Mouse (Mus musculus) ES-E14 (cell line): ENCODE results near the gene Rtl3. TPM values are rescaled to one million over a fixed set of nuclear protein-coding genes. Genes with fewer than 3 reads are reported as not detected.

Experiments
- DNase-seq: peaks from one replicate; pipeline ENCODE4 v3.0.0-alpha.2; 2013; ENCODE audit warnings: low read depth, low spot score
- H3K27ac ChIP-seq: 2 replicates; pipeline ENCODE4 v1.5.1; 2012; ENCODE audit warnings: low read depth, mild to moderate bottlenecking, low read length, moderate library complexity, mixed read lengths; ENCODE audit not compliant: poor library complexity, insufficient read depth, severe bottlenecking
- H3K36me3 ChIP-seq: 2 replicates; pipeline ENCODE4 v1.6.1; 2012; ENCODE audit warnings: mild to moderate bottlenecking, low read length, moderate library complexity, mixed read lengths; ENCODE audit not compliant: control insufficient read depth, poor library complexity, insufficient read depth, severe bottlenecking
- H3K4me1 ChIP-seq, 2 experiments: fragments of 150-350 bp in 1 of 2; sonication (generic) in 1 of 2; 2 replicates each; pipeline ENCODE4 v1.6.1; 2012; ENCODE audit warnings: low read length in 2 of 2, mild to moderate bottlenecking in 1 of 2, mixed read lengths in 1 of 2; ENCODE audit not compliant: control insufficient read depth in 2 of 2, insufficient read depth in 2 of 2, poor library complexity in 1 of 2
- H3K4me3 ChIP-seq, 2 experiments: fragments of 150-350 bp in 1 of 2; sonication (generic) in 1 of 2; 2 replicates each; pipeline ENCODE4 v1.5.1; 2012; ENCODE audit warnings: low read length in 2 of 2, low read depth in 1 of 2, mild to moderate bottlenecking in 1 of 2, mixed read lengths in 1 of 2; ENCODE audit not compliant: insufficient read depth in 1 of 2, poor library complexity in 1 of 2, severe bottlenecking in 1 of 2
- H3K9ac ChIP-seq: 2 replicates; pipeline ENCODE4 v1.6.1; 2012; ENCODE audit warnings: low read depth, mild to moderate bottlenecking, low read length, mixed read lengths; ENCODE audit not compliant: poor library complexity, insufficient read depth, severe bottlenecking
- H3K9me3 ChIP-seq: fragments of 150-350 bp; sonication (generic); 2 replicates; pipeline ENCODE4 v1.6.1; 2012; ENCODE audit warnings: low read depth, mild to moderate bottlenecking, low read length; ENCODE audit not compliant: control insufficient read depth, insufficient read depth
- CHD2 ChIP-seq: IDR thresholded peaks from 2 replicates; pipeline ENCODE4 v1.6.1; 2014; ENCODE audit warnings: mild to moderate bottlenecking, low read depth, low read length, inconsistent platforms
- HCFC1 ChIP-seq: IDR thresholded peaks from 2 replicates; pipeline ENCODE4 v1.6.1; 2012; ENCODE audit warnings: low read length, inconsistent platforms, borderline replicate concordance; ENCODE audit not compliant: insufficient read depth
- MAFK ChIP-seq: IDR thresholded peaks from 2 replicates; pipeline ENCODE4 v1.6.1; 2014; ENCODE audit warnings: mild to moderate bottlenecking, low read depth, low read length, inconsistent platforms; ENCODE audit not compliant: insufficient read depth
- ZC3H11A ChIP-seq: IDR thresholded peaks from 2 replicates; pipeline ENCODE4 v1.6.1; 2012; ENCODE audit warnings: low read depth, mild to moderate bottlenecking, inconsistent platforms, low read length, borderline replicate concordance
- ZNF384 ChIP-seq: IDR thresholded peaks from 2 replicates; pipeline ENCODE4 v1.6.1; 2012; ENCODE audit warnings: low read depth, low read length, inconsistent platforms
- in situ Hi-C, 2 experiments: fragments of 600-800 bp; cut with MboI; formaldehyde crosslinking; loops; one replicate each; pipeline ENCODE4 v1.15.1; 2025; ENCODE audit warnings: low sequenced_read_pairs in 2 of 2, inconsistent platforms in 1 of 2; ENCODE audit not compliant: unreplicated experiment in 2 of 2
- total RNA-seq: library from RNA; depleted of rRNA; stranded (reverse); fragments of 300-350 nt; gene quantifications from 2 replicates; pipeline ENCODE4 v1.2.3, GENCODE M21; 2012; rRNA removed

Gene Rtl3
- total RNA-seq, 1 experiment = not detected

DNA sequence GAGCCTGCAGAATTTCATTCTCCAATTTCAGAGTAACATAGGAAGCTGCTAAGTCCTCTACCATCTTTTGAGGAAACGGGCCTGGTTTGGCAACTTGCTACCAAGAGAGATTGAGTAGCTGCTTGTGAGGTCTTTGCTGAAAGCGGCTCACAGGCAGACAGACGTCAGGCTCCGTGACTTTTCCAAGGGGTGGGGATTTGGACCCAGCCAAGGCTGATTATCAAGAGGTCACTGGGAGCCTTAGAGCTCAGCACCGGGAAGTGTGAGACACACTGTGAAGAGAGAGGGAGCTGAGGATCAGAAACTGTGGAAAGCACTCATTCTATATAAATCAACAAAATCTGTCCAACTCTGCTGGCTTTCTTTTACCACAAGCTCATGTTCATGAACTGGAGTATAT, 853 bp downstream of the Rtl3 start:
- no peaks in the 10 kb centered on the region for H3K36me3 ChIP-seq
- no peak for DNase-seq
- TF ChIP-seq ZC3H11A (no peak), CHD2 (no peak), MAFK (no peak), HCFC1 (no peak), ZNF384 (no peak)
- H3K9me3 ChIP-seq = no peaks in the 10 kb centered on the region
- H3K4me3 ChIP-seq = no peak overlapping the region
- in situ Hi-C loops = no loop called here
- no peak overlapping the region for H3K9ac ChIP-seq
- no peaks in the 10 kb centered on the region for H3K4me1 ChIP-seq
- no peak overlapping the region for H3K27ac ChIP-seq

DNA sequence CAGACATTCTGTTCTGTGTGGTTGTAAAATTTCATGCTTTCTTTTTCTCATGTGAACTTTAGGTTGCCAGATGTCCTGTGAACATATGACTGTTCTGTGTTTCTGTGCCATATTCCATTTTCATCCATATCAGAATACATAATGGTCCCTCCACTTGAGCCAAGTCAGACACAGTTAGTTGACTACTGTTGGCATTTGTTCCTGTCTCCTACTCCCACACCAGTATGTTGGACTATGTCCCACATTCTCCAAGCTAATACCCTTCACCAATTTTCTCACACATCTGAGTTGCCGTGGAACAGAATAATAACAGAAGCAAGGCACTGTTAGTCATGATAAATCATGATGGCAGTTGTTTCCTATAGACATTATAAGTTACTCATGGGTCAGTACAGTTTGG, 9.9 kb downstream of the Rtl3 start:
- H3K9me3 ChIP-seq = no peaks in the 10 kb centered on the region
- DNase-seq = no peak
- no peak overlapping the region for H3K27ac ChIP-seq
- H3K36me3 ChIP-seq = no peaks in the 10 kb centered on the region
- in situ Hi-C loops = no loop called here
- no peak overlapping the region for H3K9ac ChIP-seq
- TF ChIP-seq ZNF384 (no peak), HCFC1 (no peak), ZC3H11A (no peak), MAFK (no peak), CHD2 (no peak)
- H3K4me3 ChIP-seq = no peak overlapping the region
- H3K4me1 ChIP-seq = no peaks in the 10 kb centered on the region

DNA sequence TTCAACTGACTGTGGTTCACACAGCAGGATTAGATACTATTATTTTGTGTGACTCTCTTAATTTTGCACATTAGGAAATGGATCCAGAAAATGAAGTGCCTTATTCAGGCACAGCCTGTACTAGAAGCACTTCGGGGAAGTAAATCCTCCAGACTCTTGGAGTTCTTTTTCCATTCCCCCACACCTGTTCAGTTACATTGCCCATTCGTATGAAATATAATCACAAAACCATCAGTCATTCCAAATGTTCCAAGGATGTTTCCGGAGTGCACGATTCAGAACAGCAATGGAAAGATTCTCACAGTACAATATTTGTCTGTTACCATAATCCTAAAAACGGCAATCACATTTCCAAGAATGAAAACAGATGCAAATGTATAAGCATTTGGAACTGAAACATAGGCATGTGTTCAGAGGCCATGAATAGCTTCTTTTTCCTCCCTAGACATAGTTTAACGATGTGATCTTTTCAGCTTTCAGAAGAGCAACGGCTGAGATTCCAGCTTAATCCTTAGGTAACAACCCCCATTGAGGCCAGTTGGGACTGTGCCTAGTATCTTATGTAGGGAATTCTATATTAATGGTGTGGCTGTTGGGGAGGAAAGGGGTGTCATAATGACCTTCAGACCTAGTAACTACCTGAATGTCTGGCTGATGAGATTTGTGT, 30.8 kb downstream of the Rtl3 start:
- Histone ChIP-seq H3K4me3 (no peak overlapping the region), H3K36me3 (no peaks in the 10 kb centered on the region), H3K27ac (no peak overlapping the region), H3K9ac (no peak overlapping the region), H3K9me3 (no peaks in the 10 kb centered on the region), H3K4me1 (no peaks in the 10 kb centered on the region)
- DNase-seq = no peak
- TF ChIP-seq HCFC1 = no peak
- no peak for TF ChIP-seq CHD2
- no peak for TF ChIP-seq MAFK
- no peak for TF ChIP-seq ZC3H11A
- no peak for TF ChIP-seq ZNF384
- in situ Hi-C loops = no loop called here

DNA sequence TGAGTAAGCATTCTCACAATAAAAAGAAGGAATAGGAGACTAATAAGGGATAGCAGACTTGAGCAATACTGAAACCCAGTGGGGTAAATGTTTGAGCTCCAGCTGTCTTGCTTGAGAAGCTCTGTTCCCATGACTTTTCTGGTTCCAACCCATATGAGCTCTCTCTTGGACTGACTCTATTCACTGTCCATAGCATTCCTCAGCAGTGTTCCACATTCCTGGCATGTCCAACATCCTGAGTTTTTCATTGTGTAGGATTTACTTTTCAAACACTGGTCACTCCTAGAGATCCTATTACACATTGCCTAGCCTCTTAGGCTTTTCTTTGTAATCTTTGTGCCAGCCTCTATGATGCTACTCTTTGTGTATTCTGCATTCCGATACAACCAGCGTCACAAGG, 36.1 kb downstream of the Rtl3 start:
- no peak overlapping the region for H3K4me3 ChIP-seq
- no peak for DNase-seq
- in situ Hi-C loops = no loop called here
- H3K4me1 ChIP-seq = no peaks in the 10 kb centered on the region
- H3K9ac ChIP-seq = no peak overlapping the region
- H3K27ac ChIP-seq = no peak overlapping the region
- no peak for TF ChIP-seq CHD2
- TF ChIP-seq HCFC1 = no peak
- TF ChIP-seq ZNF384 = no peak
- TF ChIP-seq ZC3H11A = no peak
- no peak for TF ChIP-seq MAFK
- no peaks in the 10 kb centered on the region for H3K36me3 ChIP-seq
- no peaks in the 10 kb centered on the region for H3K9me3 ChIP-seq

DNA sequence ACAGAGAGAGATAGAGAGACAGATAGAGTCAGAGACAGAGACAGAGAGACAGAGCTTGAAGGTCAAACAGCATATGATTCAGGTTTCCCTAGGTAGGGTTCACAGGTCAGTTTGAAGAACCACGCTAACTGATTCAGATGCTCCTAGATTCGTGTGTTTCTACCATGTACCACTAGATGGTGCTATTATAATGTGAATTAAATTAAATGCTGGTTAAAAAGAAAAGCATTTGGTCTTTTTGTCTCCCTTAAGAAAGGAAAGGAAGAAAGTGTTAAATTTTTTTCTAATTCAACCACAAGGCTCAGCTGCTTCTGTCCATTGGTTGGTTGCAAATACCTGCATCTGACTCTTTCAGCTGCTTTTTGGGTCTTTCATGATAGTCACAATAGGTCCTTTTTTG, 45.8 kb downstream of the Rtl3 start:
- TF ChIP-seq ZC3H11A (peak; percentile 49; the same call in 1 of the 2 replicates), CHD2 (no peak), HCFC1 (no peak)
- no peak overlapping the region for H3K9ac ChIP-seq
- no peak overlapping the region for H3K27ac ChIP-seq
- H3K36me3 ChIP-seq = no peaks in the 10 kb centered on the region
- no peaks in the 10 kb centered on the region for H3K9me3 ChIP-seq
- H3K4me1 ChIP-seq = no peaks in the 10 kb centered on the region
- peak; percentile 8 for DNase-seq
- in situ Hi-C loops = loop anchor here (10.0 to 25.0 kb wide), 3 partner anchors 218 to 370 kb away; no protein-coding TSS in a partner anchor
- H3K4me3 ChIP-seq = no peak overlapping the region

Other genes with a start within 250 kb of the Rtl3 start
- gene Cysltr1, start 237.0 kb downstream of the Rtl3 start, total RNA-seq = 1.6 and 1.8 TPM in 2 replicates
- gene Lpar4, start 80.0 kb upstream of the Rtl3 start, total RNA-seq = 8.6 and 14.6 TPM in 2 replicates
- not detected in 2 replicates for gene P2ry10, start 247.8 kb upstream of the Rtl3 start, total RNA-seq